Mouse (Mus musculus): ENCODE data around the gene Wnk1. TPM values are rescaled to one million over a fixed set of nuclear protein-coding genes. Genes with fewer than 3 reads are reported as not detected.
A peak's percentile ranks its signal among the peaks of the same experiment; 100 is the strongest.

Gene Wnk1
- polyA plus RNA-seq, 1 experiment = 180 TPM

DNA sequence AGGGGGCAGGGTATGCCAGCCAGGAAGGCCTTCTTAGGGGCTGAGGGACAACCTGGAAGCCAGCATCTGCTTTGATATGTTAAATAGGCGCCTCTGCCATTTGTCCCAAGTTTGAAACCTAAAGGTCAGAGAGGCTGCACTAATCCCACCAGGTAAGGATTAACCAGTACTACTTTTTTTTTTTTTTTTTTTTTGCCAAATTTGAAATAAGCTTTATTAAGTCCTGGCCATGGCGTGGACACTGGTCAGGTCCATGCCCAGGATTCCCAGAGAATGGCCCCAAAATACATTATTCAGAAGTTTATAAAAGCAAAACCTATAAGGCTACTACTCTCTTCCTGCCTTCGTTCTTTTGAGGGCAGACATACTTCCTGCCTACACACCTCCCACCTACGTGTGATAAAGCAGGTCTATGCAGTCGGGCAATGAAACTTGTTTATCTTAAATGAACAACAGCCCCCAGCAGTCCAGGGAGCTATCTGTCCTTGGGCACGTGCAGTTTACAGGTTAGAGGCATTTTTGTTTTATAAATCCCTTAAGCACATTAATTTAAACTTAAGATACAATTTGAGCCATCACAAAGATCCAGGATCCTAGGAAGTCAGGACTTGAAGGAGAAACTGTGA, 27.2 kb upstream of the Wnk1 start:
- no peak for TF ChIP-seq CTCF (IDR thresholded peaks at IDR 0.05; ENCODE audit: borderline replicate concordance, control insufficient read depth, extremely low read depth, insufficient read depth, low read length, poor library complexity)
- TF ChIP-seq POLR2A (IDR thresholded peaks at IDR 0.05; ENCODE audit: control insufficient read depth, extremely low read depth, insufficient read depth, low read length, poor library complexity) = no peak
- no peaks in the 10 kb centered on the region for H3K27me3 ChIP-seq (ENCODE audit: control insufficient read depth, insufficient read depth, low read length)
- DNase-seq = peak; percentile 31
- WGBS = 39% methylated on average over 6 of the region's 6 CpGs
- peaks cover 14% of the 10 kb centered on the region for H3K4me1 ChIP-seq (replicated peaks; ENCODE audit: control insufficient read depth, insufficient read depth, low read length)
- H3K27ac ChIP-seq (ENCODE audit: control insufficient read depth, insufficient read depth, low read length) = peak overlapping the region; percentile 69
- no peaks in the 10 kb centered on the region for H3K36me3 ChIP-seq (ENCODE audit: control insufficient read depth, insufficient read depth, low read length)
- H3K4me3 ChIP-seq (ENCODE audit: control insufficient read depth, insufficient read depth, low read length) = no peak overlapping the region

GRCm38 (mm10) chr6:120064627-120065026, 26.2 kb upstream of the Wnk1 start:
- no peak for DNase-seq
- TF ChIP-seq CTCF (IDR thresholded peaks at IDR 0.05; ENCODE audit: borderline replicate concordance, control insufficient read depth, extremely low read depth, insufficient read depth, low read length, poor library complexity) (no peak), POLR2A (IDR thresholded peaks at IDR 0.05; ENCODE audit: control insufficient read depth, extremely low read depth, insufficient read depth, low read length, poor library complexity) (no peak)
- 71% methylated on average over 2 of the region's 2 CpGs for WGBS
- Histone ChIP-seq H3K27ac (ENCODE audit: control insufficient read depth, insufficient read depth, low read length) (no peak overlapping the region), H3K36me3 (ENCODE audit: control insufficient read depth, insufficient read depth, low read length) (no peaks in the 10 kb centered on the region), H3K4me1 (replicated peaks; ENCODE audit: control insufficient read depth, insufficient read depth, low read length) (peaks cover 14% of the 10 kb centered on the region), H3K4me3 (ENCODE audit: control insufficient read depth, insufficient read depth, low read length) (no peak overlapping the region), H3K27me3 (ENCODE audit: control insufficient read depth, insufficient read depth, low read length) (no peaks in the 10 kb centered on the region)

DNA sequence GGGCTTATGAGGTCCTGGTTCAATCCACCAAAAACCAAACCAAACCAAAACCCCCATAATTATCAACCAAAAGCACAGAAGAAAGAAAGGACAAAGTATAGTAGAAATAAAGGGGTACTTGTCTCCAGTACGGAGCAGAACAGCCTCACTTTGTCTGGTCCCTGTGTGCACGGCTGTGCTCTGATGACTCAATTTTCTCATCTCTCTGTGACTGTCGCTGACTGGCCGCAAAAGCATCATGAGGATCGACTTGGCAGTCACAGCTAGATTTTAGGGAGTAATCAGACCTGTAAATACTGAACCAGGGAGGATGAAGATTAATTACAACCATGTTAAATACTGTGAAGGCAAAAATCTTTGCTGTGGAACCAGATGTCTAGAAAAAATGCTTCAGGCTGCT, 24.5 kb upstream of the Wnk1 start:
- no peaks in the 10 kb centered on the region for H3K27me3 ChIP-seq (ENCODE audit: control insufficient read depth, insufficient read depth, low read length)
- H3K36me3 ChIP-seq (ENCODE audit: control insufficient read depth, insufficient read depth, low read length) = no peaks in the 10 kb centered on the region
- no peak overlapping the region for H3K27ac ChIP-seq (ENCODE audit: control insufficient read depth, insufficient read depth, low read length)
- peaks cover 14% of the 10 kb centered on the region for H3K4me1 ChIP-seq (replicated peaks; ENCODE audit: control insufficient read depth, insufficient read depth, low read length)
- no peak overlapping the region for H3K4me3 ChIP-seq (ENCODE audit: control insufficient read depth, insufficient read depth, low read length)
- WGBS = 97% methylated on average over 5 of the region's 5 CpGs
- DNase-seq = no peak
- TF ChIP-seq POLR2A (IDR thresholded peaks at IDR 0.05; ENCODE audit: control insufficient read depth, extremely low read depth, insufficient read depth, low read length, poor library complexity) = no peak
- TF ChIP-seq CTCF (IDR thresholded peaks at IDR 0.05; ENCODE audit: borderline replicate concordance, control insufficient read depth, extremely low read depth, insufficient read depth, low read length, poor library complexity) = no peak

- Histone ChIP-seq H3K27me3 (ENCODE audit: control insufficient read depth, insufficient read depth, low read length) (no peaks in the 10 kb centered on the region), H3K4me3 (ENCODE audit: control insufficient read depth, insufficient read depth, low read length) (no peak overlapping the region), H3K27ac (ENCODE audit: control insufficient read depth, insufficient read depth, low read length) (peak overlapping the region; percentile 100), H3K4me1 (replicated peaks; ENCODE audit: control insufficient read depth, insufficient read depth, low read length) (peaks cover 23% of the 10 kb centered on the region), H3K36me3 (ENCODE audit: control insufficient read depth, insufficient read depth, low read length) (no peaks in the 10 kb centered on the region)
- 18% methylated on average over 2 of the region's 2 CpGs for WGBS
- peak; percentile 59 for DNase-seq
- TF ChIP-seq POLR2A (IDR thresholded peaks at IDR 0.05; ENCODE audit: control insufficient read depth, extremely low read depth, insufficient read depth, low read length, poor library complexity) (no peak), CTCF (IDR thresholded peaks at IDR 0.05; ENCODE audit: borderline replicate concordance, control insufficient read depth, extremely low read depth, insufficient read depth, low read length, poor library complexity) (no peak)
Measured at GRCm38 (mm10) chr6:120055666-120056540, 17.4 kb upstream of the Wnk1 start.

DNA sequence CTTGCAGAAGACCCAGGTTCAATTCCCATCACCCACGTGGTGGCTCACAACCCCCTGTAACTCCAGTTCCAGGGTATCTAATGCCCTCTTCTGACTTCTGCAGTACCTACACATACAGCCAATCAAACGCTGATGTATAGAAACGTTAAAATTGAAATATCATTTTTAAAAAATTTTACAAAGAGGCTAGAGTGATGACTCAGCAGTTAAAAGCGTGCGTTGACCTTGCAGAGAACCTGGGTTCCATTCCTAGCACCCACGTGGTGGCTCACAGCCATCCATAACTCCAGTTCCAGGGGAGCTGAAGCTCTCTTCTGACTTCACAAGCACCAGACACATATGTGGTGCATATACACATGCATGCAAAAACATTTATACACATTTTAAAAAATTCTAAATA, 15.9 kb upstream of the Wnk1 start:
- WGBS = 94% methylated on average over 6 of the region's 6 CpGs
- Histone ChIP-seq H3K27me3 (ENCODE audit: control insufficient read depth, insufficient read depth, low read length) (no peaks in the 10 kb centered on the region), H3K4me1 (replicated peaks; ENCODE audit: control insufficient read depth, insufficient read depth, low read length) (peaks cover 23% of the 10 kb centered on the region), H3K36me3 (ENCODE audit: control insufficient read depth, insufficient read depth, low read length) (no peaks in the 10 kb centered on the region), H3K4me3 (ENCODE audit: control insufficient read depth, insufficient read depth, low read length) (no peak overlapping the region), H3K27ac (ENCODE audit: control insufficient read depth, insufficient read depth, low read length) (peak overlapping the region; percentile 62; the same call in 1 of the 2 replicates)
- TF ChIP-seq POLR2A (IDR thresholded peaks at IDR 0.05; ENCODE audit: control insufficient read depth, extremely low read depth, insufficient read depth, low read length, poor library complexity) (no peak), CTCF (IDR thresholded peaks at IDR 0.05; ENCODE audit: borderline replicate concordance, control insufficient read depth, extremely low read depth, insufficient read depth, low read length, poor library complexity) (no peak)
- no peak for DNase-seq

GRCm38 (mm10) chr6:120047705-120048292, 9.3 kb upstream of the Wnk1 start:
- Histone ChIP-seq H3K27ac (ENCODE audit: control insufficient read depth, insufficient read depth, low read length) (peak overlapping the region; percentile 91), H3K4me1 (replicated peaks; ENCODE audit: control insufficient read depth, insufficient read depth, low read length) (peaks cover 14% of the 10 kb centered on the region), H3K4me3 (ENCODE audit: control insufficient read depth, insufficient read depth, low read length) (no peak overlapping the region), H3K27me3 (ENCODE audit: control insufficient read depth, insufficient read depth, low read length) (no peaks in the 10 kb centered on the region), H3K36me3 (ENCODE audit: control insufficient read depth, insufficient read depth, low read length) (no peaks in the 10 kb centered on the region)
- TF ChIP-seq POLR2A (IDR thresholded peaks at IDR 0.05; ENCODE audit: control insufficient read depth, extremely low read depth, insufficient read depth, low read length, poor library complexity) (no peak), CTCF (IDR thresholded peaks at IDR 0.05; ENCODE audit: borderline replicate concordance, control insufficient read depth, extremely low read depth, insufficient read depth, low read length, poor library complexity) (no peak)
- no peak for DNase-seq
- 26% methylated on average over 7 of the region's 7 CpGs for WGBS
